Mouse (Mus musculus): ENCODE measurements around the gene Ube2z.
"Not testable (repeated sequence)": the region's sequence is repeated elsewhere in the genome, so short reads cannot be mapped to it uniquely, and the experiment has no call there.

The Ube2z gene

DNA sequence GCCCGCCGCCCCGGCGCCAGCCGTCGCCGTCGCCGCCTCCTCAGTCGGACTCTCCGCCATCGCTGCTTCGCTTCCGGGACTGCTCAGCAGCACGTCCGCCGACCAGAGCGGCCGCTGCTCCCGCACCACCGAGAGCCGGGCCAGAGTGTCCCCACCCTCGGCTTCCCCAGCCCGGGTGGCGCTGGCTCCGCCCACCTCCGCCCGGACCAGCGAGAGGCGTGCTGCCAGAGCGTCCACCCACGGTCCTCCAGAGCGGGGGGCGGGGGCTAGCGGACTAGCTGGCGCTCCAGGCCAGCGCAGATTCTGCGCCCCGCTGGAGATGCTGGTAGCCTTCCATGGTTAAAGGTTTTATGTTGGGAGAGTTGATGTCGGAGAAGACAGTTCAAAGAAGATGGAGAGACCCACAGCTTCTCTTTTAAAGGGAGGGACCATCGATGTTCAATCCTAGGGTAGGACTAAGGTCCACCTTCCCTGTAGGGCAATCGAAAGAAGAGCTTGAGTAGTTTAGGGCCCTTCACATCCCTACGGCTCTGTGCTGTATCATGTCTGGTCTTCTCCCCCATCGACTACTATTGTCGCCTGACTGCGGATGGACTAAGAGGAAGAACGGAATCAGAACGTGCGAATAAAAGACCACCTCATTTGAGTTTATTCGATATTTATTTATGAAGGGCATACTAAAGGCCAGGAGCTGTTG lies at the start of gene Ube2z:
TSS of gene Ube2z (minus strand) at position 174 of the 697 bp plus-strand sequence.
- peak; percentile 94 to 96 for DNase-seq (ENCODE audit: low spot score in 2 of 2)

- no peak for DNase-seq (ENCODE audit: low spot score in 2 of 2)
Observed at GRCm38 (mm10) chr11:96114077-96114476, 48.9 kb upstream of the Ube2z start.

- no peak for DNase-seq (ENCODE audit: low spot score in 2 of 2)
Observed at GRCm38 (mm10) chr11:96111751-96112150, 46.6 kb upstream of the Ube2z start, which contains the start of gene Calcoco2. TSS of gene Calcoco2 (minus strand) at chr11:96111964.

DNA sequence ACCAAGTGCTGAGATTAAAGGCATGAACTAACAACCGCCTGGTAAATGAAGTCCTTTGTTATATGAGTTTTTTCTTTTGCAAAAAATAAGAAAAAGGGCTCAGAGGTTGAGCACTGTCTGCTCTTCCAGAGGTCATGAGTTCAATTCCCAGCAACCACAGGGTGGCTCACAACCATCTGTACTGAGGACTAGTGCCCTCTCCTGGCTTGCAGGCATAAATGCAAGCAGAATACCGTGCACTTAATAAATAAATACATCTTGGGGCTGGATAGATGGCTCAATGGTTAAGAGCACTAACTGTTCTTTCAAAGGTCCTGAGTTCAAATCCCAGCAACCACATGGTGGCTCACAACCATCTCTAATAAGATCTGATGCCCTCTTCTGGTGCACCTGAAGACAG lies 45.8 kb upstream of the Ube2z start:
- DNase-seq (ENCODE audit: low spot score in 2 of 2), result not testable (repeated sequence)

DNA sequence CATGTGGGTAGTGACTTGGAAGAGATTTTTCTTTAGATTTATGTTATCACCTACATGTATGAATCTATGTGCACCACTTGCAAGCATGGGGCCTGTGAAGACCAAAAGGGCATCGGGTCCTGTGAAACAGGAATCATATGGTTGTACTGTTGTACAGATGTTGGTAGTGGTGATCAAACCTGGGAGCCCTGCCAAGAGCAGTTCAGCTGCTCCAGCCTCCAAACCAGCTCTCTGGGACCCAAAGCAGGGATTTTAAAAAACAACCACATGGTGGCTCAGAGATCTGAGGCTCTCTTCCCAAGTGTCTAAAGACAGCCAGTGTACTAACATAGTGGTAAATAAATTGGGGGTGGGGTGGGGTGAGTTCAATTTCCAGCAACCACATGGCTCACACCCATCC lies 43.2 kb upstream of the Ube2z start:
- DNase-seq (ENCODE audit: low spot score in 2 of 2), result no peak

- no peak for DNase-seq (ENCODE audit: low spot score in 2 of 2)
Observed at GRCm38 (mm10) chr11:96093361-96093760, 28.2 kb upstream of the Ube2z start.

DNA sequence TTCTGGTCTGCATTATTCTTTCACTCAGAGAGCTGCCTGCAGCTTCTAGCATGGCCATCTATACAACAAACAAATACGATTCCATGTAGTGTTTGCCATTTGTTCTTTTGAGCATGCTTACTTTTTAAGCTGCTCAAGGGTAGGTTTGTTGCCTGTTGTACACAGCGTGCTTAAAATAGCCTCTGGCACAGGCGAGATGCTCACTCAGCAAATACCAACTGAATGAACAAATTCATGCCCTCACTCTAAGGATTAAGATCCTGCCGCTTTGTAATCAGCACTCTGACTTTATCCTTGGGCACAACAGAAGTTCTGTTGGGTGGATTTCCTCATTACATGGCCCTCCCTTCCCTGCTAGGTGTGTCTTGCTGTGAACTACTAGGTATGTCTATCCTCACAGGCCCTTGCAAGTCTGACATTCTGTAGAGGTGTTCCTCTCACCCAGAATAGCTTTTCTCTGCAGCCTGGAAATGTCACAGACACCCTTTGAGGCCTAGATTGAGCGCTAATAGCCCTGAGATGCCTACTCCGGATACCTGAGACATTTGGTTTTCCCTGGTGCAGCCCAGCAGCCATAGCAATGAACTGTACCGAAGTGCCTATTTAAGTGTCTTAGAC lies 27.6 kb upstream of the Ube2z start:
- no peak for DNase-seq (ENCODE audit: low spot score in 2 of 2)

DNA sequence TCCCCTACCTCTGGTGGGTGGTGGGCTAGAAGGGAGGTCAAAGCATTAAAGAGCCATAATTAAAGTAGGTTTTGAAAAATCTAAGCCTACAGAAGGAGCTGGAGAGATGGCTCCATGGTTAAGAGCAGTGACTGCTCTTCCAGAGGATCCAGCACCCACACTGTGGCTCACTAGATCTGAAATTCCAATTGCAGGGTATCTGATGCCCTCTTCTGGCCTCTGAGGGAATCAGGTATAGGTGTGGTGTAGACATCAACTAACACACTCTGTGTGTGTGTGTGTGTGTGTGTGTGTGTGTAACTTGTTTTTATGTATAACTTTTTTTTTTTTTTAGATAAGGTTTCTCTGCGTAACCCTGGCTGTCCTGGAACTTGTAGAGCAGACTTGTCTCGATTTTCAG lies 25.9 kb upstream of the Ube2z start:
- no peak for DNase-seq (ENCODE audit: low spot score in 2 of 2)

DNA sequence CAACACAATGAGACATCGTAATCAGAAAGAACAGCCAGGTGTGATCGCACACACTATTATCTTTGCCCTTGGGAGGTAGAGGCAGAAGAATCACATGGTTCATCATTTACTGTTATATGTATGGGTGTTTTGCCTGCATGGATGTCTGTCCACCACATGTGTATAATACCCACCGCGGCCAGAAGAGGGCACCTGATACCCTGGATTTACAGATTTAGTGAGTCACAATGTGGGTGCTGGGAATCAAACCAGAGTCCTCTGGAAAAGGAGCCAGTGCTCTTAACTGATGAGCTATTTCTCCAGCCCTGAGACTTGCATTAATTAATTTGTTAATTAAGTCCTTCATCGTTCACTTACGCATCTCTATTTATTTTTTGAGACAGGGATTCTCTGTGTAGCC lies 22.8 kb upstream of the Ube2z start:
- DNase-seq (ENCODE audit: low spot score in 2 of 2), result no peak

DNA sequence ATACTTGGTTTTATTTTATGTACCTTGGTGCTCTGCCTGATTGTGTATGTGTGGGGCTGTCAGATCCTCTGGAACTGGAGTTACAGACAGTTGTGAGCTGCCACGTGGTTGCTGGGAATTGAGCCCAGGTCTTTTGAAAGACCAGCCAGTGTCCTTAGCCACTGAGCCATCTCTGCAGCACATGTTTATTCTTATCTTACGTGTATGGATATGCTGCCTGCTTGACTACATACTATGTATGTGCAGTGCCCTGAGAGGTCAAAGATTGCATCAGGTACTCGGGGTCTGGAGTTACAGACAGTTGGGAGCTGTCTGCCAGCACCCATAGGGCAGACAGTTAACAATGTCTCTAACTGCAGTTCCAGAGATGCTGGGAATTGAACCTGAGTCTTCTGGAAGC lies 17.5 kb upstream of the Ube2z start:
- DNase-seq (ENCODE audit: low spot score in 2 of 2), result no peak

DNA sequence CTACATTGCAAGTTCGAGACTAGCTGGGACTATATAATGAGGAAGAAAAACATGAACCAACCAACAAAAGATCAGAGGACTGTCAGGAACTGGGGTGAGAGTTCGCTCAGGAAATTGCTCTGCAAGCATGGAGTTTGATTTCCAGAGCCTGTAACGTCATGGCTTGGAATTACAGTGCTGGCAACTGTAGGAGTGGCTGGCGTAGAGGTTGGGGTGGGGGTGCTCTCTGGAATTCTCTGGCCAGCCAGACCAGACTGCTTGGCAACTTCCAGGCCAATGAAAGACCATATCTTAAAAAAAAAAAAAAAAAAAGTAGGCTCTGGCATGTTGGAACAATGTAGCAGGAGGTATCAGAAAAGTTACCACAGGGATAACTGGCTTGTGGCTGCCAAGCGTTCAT lies 15.5 kb upstream of the Ube2z start:
- no peak for DNase-seq (ENCODE audit: low spot score in 2 of 2)

GRCm38 (mm10) chr11:96076221-96077105 lies 11.3 kb upstream of the Ube2z start:
- DNase-seq (ENCODE audit: low spot score in 2 of 2), result no peak

- DNase-seq (ENCODE audit: low spot score in 2 of 2), result peak; percentile 99 to 100
Observed at GRCm38 (mm10) chr11:96075509-96076220, 10.5 kb upstream of the Ube2z start, which contains the start of gene Atp5g1. TSS of gene Atp5g1 (minus strand) at chr11:96075670.

- DNase-seq (ENCODE audit: low spot score in 2 of 2), result no peak
Observed at GRCm38 (mm10) chr11:96075177-96075508, 10.0 kb upstream of the Ube2z start.

DNA sequence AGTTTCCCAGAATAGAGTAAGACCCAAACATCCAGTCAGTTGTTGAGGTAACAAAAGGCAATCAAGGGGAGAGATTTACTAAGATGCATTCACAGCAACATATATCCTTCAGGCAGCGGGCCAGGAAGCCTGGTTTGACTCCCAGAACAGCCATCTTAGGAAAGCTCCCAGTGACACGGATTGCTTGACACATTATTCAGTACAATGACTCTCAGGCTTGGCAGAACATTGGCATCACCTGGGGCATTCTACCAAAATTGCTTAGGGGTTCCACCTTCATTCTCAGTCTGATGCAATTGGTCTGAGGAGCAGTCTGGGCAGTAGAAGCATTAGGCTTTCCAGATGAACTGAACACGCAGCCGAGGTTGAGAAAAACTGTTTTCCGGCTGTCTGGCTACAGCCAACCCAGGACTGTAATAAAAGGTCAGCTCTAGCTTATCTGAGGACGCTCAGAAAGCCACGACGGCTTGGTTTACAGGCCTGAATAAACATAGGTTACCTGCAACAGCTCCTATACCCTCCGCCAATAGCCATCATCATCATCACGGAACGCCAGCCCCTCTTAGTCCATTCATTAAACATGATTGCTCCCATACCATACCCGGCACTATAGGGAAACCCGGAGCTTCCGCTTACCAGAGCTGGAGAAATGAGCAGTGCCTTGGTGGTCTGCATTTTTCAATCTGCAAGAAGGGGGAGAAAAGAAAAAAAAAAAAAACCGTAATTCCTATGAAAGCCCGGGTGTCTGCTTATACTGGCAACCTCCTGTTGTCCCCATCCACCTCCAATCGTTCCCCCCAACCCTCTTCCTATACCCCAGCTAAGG lies 9.4 kb upstream of the Ube2z start:
- DNase-seq (ENCODE audit: low spot score in 2 of 2), result peak in 1 of 2 experiments; percentile 16

DNA sequence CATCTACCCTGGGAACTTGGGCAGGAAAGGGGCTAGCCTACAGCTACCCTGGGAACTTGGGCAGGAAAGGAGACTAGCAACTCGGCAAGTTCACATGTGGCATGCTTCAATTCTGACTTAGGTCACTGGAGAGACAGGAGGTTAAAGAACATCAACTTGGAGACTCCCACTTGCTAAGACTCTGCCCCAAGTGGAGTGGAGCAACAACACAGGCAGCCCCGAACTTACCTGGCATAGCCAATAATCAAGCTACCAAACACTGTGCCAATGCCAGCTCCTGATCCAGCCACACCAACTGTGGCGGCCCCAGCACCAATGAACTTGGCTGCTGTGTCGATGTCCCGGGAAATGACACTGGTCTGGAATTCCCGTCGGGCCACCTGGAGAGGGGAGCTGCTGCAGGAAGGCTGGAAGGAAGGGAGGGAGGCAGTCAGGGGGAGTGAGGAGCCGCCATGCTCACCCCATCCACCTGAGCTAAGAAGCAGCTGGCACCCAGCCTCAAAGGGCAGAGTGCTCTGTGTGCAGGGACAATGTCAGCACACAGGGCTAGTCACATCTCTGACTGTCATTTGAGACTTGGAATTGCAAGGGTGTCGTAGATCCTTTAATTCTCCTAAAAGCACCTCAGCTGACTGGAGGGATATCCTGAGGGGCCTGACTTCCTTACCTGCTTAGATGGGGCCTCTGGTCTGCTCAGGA lies 8.3 kb upstream of the Ube2z start:
- no peak for DNase-seq (ENCODE audit: low spot score in 2 of 2)

- no peak for DNase-seq (ENCODE audit: low spot score in 2 of 2)
Observed at GRCm38 (mm10) chr11:96071013-96071412, 5.8 kb upstream of the Ube2z start.

GRCm38 (mm10) chr11:96070353-96070752 lies 5.2 kb upstream of the Ube2z start:
- no peak for DNase-seq (ENCODE audit: low spot score in 2 of 2)

DNA sequence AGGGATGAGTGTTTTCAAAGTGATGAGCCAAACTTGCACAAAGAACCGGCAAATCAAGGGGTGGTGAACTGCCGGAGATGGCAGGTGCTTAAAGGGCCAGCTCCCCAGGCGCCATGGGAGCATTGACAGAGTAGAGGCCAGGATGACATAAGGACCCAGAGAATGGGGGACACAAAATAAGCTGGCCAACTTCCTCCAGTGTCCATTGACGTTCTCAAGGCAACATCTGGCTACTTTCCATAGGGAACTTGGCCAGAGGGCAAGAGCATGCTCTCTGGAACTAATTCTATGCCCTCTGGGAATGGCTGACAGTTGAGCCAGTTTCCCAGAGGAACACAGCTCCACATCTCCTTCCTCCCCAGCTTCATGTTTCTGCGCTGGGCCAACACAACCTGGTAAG lies 3.0 kb upstream of the Ube2z start:
- no peak for DNase-seq (ENCODE audit: low spot score in 2 of 2)

DNA sequence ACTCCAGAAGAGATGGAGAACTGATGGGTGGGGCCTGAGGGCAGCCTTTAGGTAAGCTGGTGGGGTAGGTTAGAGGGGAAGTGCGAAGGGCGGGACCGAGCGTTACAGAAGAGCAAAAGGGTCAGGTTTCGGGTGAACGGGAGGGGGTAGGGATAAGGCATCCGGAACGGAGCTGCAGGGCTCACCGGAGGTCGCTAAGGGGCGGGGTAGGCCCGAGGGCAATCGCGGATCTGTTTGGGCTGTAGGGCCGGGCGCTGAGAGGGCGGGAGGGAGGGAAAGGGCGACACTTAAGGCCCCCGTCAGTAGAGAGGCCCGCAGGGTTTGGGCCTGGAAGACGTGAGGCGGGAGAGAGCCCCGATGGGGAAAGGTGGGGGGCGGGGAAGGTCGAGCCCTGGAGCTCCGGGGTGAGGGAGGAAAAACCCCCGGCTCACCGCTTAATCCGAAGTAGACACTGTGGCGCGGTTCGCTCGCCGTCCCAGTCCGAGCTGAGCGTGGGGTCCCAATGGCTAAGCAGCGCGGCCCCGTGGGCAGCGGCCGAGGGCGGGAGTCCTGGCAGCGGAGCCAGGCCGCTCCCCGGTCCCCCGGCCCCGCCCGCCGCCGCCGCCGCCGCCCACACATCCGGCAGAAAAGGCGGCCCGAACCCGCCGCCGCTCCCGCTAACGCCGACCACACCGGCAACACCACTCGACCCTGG lies 520 bp downstream of the Ube2z start:
- DNase-seq (ENCODE audit: low spot score in 2 of 2), result no peak

Data from right cerebral cortex, postnatal 36 days (tissue).